Mouse (Mus musculus): Measurements from ENCODE around the gene Il6. TPM values are rescaled to one million over a fixed set of nuclear protein-coding genes. Genes with fewer than 3 reads are reported as not detected.
"Not testable (repeated sequence)": the region's sequence is repeated elsewhere in the genome, so short reads cannot be mapped to it uniquely, and the experiment has no call there.

The Il6 gene
- total and polyA plus RNA-seq, 3 experiments = not detected

DNA sequence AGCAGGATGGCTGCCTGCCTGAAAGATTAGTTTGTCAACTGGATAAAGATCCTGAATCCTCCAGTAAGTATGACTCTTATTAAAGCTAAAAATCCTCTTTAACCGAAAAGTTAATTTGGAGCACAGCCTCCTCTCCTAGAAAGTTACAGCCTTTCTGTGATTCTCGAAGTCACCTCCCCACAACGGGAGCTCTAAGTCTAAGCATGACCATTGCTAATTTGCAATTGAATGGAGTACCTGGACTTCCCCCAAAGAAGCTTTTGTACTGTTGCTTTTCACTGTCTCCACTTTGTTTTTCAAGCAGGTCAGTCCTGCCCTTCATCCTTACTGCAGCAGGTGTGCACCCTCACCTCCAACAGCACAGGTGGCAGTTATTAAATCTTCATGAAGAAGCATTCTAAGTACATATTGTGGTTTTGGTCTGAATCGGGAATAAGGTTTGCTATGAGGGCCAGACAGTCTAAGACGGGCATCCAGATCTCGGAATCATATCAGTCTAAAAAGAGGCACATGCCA lies 45.4 kb downstream of the Il6 start:
- Histone ChIP-seq H3K4me1 (ENCODE audit: control insufficient read depth, insufficient read depth, low read length) (no peaks in the 10 kb centered on the region), H3K36me3 (ENCODE audit: control insufficient read depth, insufficient read depth, low read length) (no peaks in the 10 kb centered on the region), H3K27me3 (ENCODE audit: control insufficient read depth, insufficient read depth, low read length) (no peaks in the 10 kb centered on the region), H3K79me2 (replicated peaks; ENCODE audit: control insufficient read depth, insufficient read depth, low read length) (no peaks in the 10 kb centered on the region), H3K27ac (no peak overlapping the region), H3K4me3 (no peak overlapping the region), H3K9ac (ENCODE audit: low read depth, low read length) (no peak overlapping the region)
- WGBS = 87% methylated on average over 6 of the region's 6 CpGs
- no peak for DNase-seq
- intact Hi-C loops (cut with DNase I) = no loop called here
- TF ChIP-seq POLR2A (IDR thresholded peaks at IDR 0.05; ENCODE audit: insufficient read depth, low read depth, low read length) = no peak
- TF ChIP-seq EP300 (IDR thresholded peaks at IDR 0.05; ENCODE audit: insufficient read depth, low read depth, low read length) = no peak
- no peak for TF ChIP-seq CTCF (IDR thresholded peaks at IDR 0.05)

DNA sequence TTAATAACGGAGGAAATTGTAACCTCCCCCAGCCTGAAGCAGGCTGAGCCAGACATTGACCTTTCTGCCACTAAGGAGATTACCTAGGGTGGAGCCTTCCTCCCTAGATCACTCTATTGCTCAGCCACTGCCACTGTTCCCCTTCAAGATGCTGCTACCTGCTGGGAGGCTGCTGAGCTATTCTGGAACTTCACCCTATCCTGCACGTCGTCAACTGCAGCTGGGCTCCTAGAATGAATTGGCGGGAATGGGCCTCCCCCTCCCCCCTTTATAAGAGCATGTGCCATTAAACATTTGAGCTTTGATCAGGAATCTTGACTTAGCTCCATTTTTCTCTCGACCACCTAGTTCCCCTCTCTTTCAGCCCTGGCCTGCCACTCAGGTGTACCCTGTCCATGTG lies 46.7 kb downstream of the Il6 start:
- H3K9ac ChIP-seq (ENCODE audit: low read depth, low read length); DNase-seq; H3K79me2 ChIP-seq (replicated peaks; ENCODE audit: control insufficient read depth, insufficient read depth, low read length); H3K27ac ChIP-seq; H3K36me3 ChIP-seq (ENCODE audit: control insufficient read depth, insufficient read depth, low read length); H3K27me3 ChIP-seq (ENCODE audit: control insufficient read depth, insufficient read depth, low read length); H3K4me3 ChIP-seq; intact Hi-C loops (cut with DNase I); H3K4me1 ChIP-seq (ENCODE audit: control insufficient read depth, insufficient read depth, low read length): not testable (repeated sequence)
- 73% methylated on average over 5 of the region's 5 CpGs for WGBS

DNA sequence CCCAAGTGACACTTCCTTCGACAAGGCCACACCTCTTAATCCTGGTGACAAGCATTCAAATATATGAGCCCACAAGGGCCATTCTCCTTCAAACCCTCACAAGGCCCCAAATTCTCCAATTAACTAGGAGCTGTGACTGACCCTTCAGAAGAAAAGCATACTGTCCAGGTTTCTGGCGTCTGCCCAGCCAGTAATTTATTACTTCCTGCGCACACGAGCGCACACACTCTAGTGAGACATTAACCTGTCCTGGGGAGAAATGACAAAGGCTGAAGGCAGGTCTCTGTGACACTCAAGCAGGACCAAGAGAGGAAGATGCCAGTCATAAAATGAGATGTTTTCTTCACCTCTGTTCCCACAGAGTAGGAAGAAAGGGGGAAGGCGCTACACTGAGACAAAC lies 54.8 kb downstream of the Il6 start:
- no peaks in the 10 kb centered on the region; the same call in 1 of the 2 replicates for H3K36me3 ChIP-seq (ENCODE audit: control insufficient read depth, insufficient read depth, low read length)
- TF ChIP-seq POLR2A (IDR thresholded peaks at IDR 0.05; ENCODE audit: insufficient read depth, low read depth, low read length) (no peak), CTCF (IDR thresholded peaks at IDR 0.05) (no peak), EP300 (IDR thresholded peaks at IDR 0.05; ENCODE audit: insufficient read depth, low read depth, low read length) (no peak)
- WGBS = 79% methylated on average over 6 of the region's 6 CpGs
- H3K79me2 ChIP-seq (replicated peaks; ENCODE audit: control insufficient read depth, insufficient read depth, low read length) = no peaks in the 10 kb centered on the region
- no peak overlapping the region for H3K4me3 ChIP-seq
- no peaks in the 10 kb centered on the region for H3K27me3 ChIP-seq (ENCODE audit: control insufficient read depth, insufficient read depth, low read length)
- intact Hi-C loops (cut with DNase I) = no loop called here
- no peaks in the 10 kb centered on the region for H3K4me1 ChIP-seq (ENCODE audit: control insufficient read depth, insufficient read depth, low read length)
- H3K27ac ChIP-seq = no peak overlapping the region
- no peak for DNase-seq
- H3K9ac ChIP-seq (ENCODE audit: low read depth, low read length) = no peak overlapping the region

Other genes starting within 250 kb of the Il6 start
- 1 to 10 TPM; 2.3 to 3.8 TPM for gene Tyms, start 60.5 kb downstream of the Il6 start, total RNA-seq (2021)
- 3.3 and 4.2 TPM in 2 replicates for gene Tyms, start 60.5 kb downstream of the Il6 start, polyA plus RNA-seq (2012; rRNA removed)
- under 1 TPM; 0.07 to 0.13 TPM for gene Garem2, start 92.0 kb downstream of the Il6 start, total RNA-seq (2021)
- gene Garem2, start 92.0 kb downstream of the Il6 start, polyA plus RNA-seq (2012; rRNA removed) = 0.23 and 0.44 TPM in 2 replicates
- not detected for gene 3110082J24Rik, start 93.0 kb downstream of the Il6 start, total RNA-seq (2021)
- not detected in 2 replicates for gene 3110082J24Rik, start 93.0 kb downstream of the Il6 start, polyA plus RNA-seq (2012; rRNA removed)
- gene Hadha, start 142.0 kb downstream of the Il6 start, total RNA-seq (2021) = 1,000 to 10,000 TPM; 1,174 to 1,333 TPM
- gene Hadha, start 142.0 kb downstream of the Il6 start, polyA plus RNA-seq (2012; rRNA removed) = 367 and 592 TPM in 2 replicates
- 1,000 to 10,000 TPM; 1,981 to 2,338 TPM for gene Hadhb, start 142.1 kb downstream of the Il6 start, total RNA-seq (2021)
- gene Hadhb, start 142.1 kb downstream of the Il6 start, polyA plus RNA-seq (2012; rRNA removed) = 1,187 and 1,731 TPM in 2 replicates
- gene Adgrf3, start 192.6 kb downstream of the Il6 start, total RNA-seq (2021) = under 1 TPM in 1 of 2 experiments, not detected in 1; 0.20 TPM
- 0.12 and 0.20 TPM in 2 replicates for gene Adgrf3, start 192.6 kb downstream of the Il6 start, polyA plus RNA-seq (2012; rRNA removed)
- gene Selenoi, start 219.5 kb downstream of the Il6 start, total RNA-seq (2021) = 10 to 100 TPM; 13.9 to 16.1 TPM
- gene Selenoi, start 219.5 kb downstream of the Il6 start, polyA plus RNA-seq (2012; rRNA removed) = 17.9 and 31.4 TPM in 2 replicates